Comparison of ENCODE assay signal across 8 mouse cellular contexts in genomic region chr13:99514917-99515591, GRCm38 (mm10). TPM values are rescaled to one million over a fixed set of nuclear protein-coding genes. Genes with fewer than 3 reads are reported as not detected.
A peak's percentile ranks its signal among the peaks of the same experiment; 100 is the strongest.
DNase-seq lines count a peak whose midpoint lies in the region; ATAC-seq and TF ChIP-seq lines count a peak whose summit lies in the region.

No protein-coding gene starts in this region.

- H3K36me3 ChIP-seq in hindbrain, embryonic 16.5 days (ENCODE audit: control insufficient read depth, insufficient read depth, low read length): no peaks in the 10 kb centered on the region

- no peaks in the 10 kb centered on the region for H3K27me3 ChIP-seq in hindbrain, embryonic 16.5 days (replicated peaks; ENCODE audit: control insufficient read depth, insufficient read depth, low read length)

- peaks cover 3% of the 10 kb centered on the region; the same call in 1 of the 2 replicates for H3K4me1 ChIP-seq in cortical plate, adult 2 months (ENCODE audit: control insufficient read depth, insufficient read depth, low read length)
- peaks cover 18% of the 10 kb centered on the region for H3K4me1 ChIP-seq in hindbrain, embryonic 16.5 days (ENCODE audit: control insufficient read depth, insufficient read depth, low read depth, low read length)

- peak; percentile 27; the same call in 1 of the 2 replicates for TF ChIP-seq POLR2A in cortical plate, adult 2 months (IDR thresholded peaks at IDR 0.05; ENCODE audit: extremely low read depth, insufficient read depth, low read length)

- WGBS in hindbrain, embryonic 16.5 days: under 1% methylated on average over 30 of the region's 48 CpGs

- H3K4me2 ChIP-seq in hindbrain, embryonic 16.5 days (ENCODE audit: low read length): peak overlapping the region; percentile 89

- peak overlapping the region; percentile 84 for H3K27ac ChIP-seq in cortical plate, adult 2 months (ENCODE audit: insufficient read depth, low read length)
- H3K27ac ChIP-seq in hindbrain, embryonic 16.5 days (ENCODE audit: low read depth, low read length): peak overlapping the region; percentile 99

- no peak for TF ChIP-seq CTCF in cortical plate, adult 2 months (IDR thresholded peaks at IDR 0.05; ENCODE audit: extremely low read depth, insufficient read depth, low read length)

- intact Hi-C loops in left cerebral cortex, postnatal 4 days (cut with DNase I): loop anchor here (5.0 to 10.0 kb wide), 3 partner anchors 127 to 322 kb away; no protein-coding TSS in a partner anchor

- DNase-seq in adrenal gland, adult 8-10 months: peak; percentile 69
- DNase-seq in gastrocnemius, postnatal 10 days: peak; percentile 77
- peak; percentile 91 for DNase-seq in left cerebral cortex, postnatal 4 days
- DNase-seq in mesoderm, embryonic 11.5 days (ENCODE audit: low read depth, low spot score): peak; percentile 88
- DNase-seq in skeletal muscle tissue, adult 2 months (ENCODE audit: low read depth, low spot score): peak; percentile 64
- no peak for DNase-seq in c-Kit-positive CD71-positive TER-119-positive erythroid progenitor cells, embryonic 14.5 days (ENCODE audit: low spot score)

- peak overlapping the region; percentile 94 for H3K9ac ChIP-seq in hindbrain, embryonic 16.5 days (ENCODE audit: low read depth, low read length)

- peak; percentile 68 for ATAC-seq in hindbrain, embryonic 16.5 days

- no peaks in the 10 kb centered on the region for H3K9me3 ChIP-seq in hindbrain, embryonic 16.5 days (ENCODE audit: control insufficient read depth, low read length)

- H3K4me3 ChIP-seq in cortical plate, adult 2 months (ENCODE audit: insufficient read depth, low read length): peak overlapping the region; percentile 97
- H3K4me3 ChIP-seq in hindbrain, embryonic 16.5 days (ENCODE audit: low read length): peak overlapping the region; percentile 86

RNA-seq across cellular contexts. Expression of gene Map1b, which starts 1.3 kb away (rescaled TPM):
- 100 to 1,000 TPM in 2 of 4 experiments, 10 to 100 TPM in 2; 82.9 to 169 (median 120) TPM for total RNA-seq in adrenal gland, adult 8-10 months (2022)
- polyA plus RNA-seq in cortical plate, adult 2 months (2012; rRNA removed): 128 and 134 TPM in 2 replicates
- 10 to 100 TPM; 30.9 to 37.7 TPM for total RNA-seq in gastrocnemius, postnatal 10 days (2021)
- polyA plus RNA-seq in hindbrain, embryonic 16.5 days (2015; fragmentation: Nextera tagmentation; extraction: Ambion mirVana): 1,907 and 2,195 TPM in 2 replicates
- total RNA-seq in left cerebral cortex, postnatal 4 days (2021): 1,000 to 10,000 TPM; 1,564 to 1,697 TPM

Comparison
In these comparisons a context has a peak if more than half of its experiments do, and no peak if none do; other contexts are left out.
1. RNA of gene Map1b, which starts 1.3 kb away (total RNA-seq): 1,564 to 1,697 TPM in left cerebral cortex, postnatal 4 days; 82.9 to 169 TPM in adrenal gland, adult 8-10 months and 30.9 to 37.7 TPM in gastrocnemius, postnatal 10 days; every median in the first group is over 4 times any median in the second.